Mouse (Mus musculus) T-helper 2 cell (primary cell): ENCODE results near the gene Hagh.

Source experiments
- in situ Hi-C: fragments of 300-600 bp; cut with MboI, MseI; formaldehyde crosslinking; loops from one replicate; pipeline ENCODE4 v1.15.1; 2025; ENCODE audit warnings: high pct_unique_total_duplicates

Hagh gene

GRCm38 (mm10) chr17:24902671-24903474 is 62.9 kb downstream of the Hagh start:
- in situ Hi-C loops, result no loop called here

DNA sequence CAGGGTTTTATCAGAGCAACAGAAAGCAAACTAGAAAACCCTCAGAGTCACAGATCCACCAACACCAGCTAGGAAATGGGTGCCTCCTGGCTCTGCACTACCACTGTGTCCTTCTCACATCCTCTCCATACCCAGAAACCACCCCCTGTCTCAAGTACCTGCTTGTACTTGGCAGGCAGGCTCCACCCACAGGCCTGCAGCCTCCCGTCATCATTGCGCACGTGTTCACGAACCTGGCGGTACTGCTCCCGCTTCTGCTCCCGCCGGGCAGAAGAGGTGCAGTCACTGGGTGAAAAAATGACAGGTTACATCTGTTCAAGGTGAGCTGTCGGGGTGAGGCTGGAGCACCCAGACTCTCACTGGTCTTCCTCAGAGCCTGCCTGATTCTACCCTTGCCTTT is 63.8 kb downstream of the Hagh start:
- in situ Hi-C loops, result no loop called here

GRCm38 (mm10) chr17:24907591-24907990 is 67.6 kb downstream of the Hagh start:
- in situ Hi-C loops, result no loop called here

DNA sequence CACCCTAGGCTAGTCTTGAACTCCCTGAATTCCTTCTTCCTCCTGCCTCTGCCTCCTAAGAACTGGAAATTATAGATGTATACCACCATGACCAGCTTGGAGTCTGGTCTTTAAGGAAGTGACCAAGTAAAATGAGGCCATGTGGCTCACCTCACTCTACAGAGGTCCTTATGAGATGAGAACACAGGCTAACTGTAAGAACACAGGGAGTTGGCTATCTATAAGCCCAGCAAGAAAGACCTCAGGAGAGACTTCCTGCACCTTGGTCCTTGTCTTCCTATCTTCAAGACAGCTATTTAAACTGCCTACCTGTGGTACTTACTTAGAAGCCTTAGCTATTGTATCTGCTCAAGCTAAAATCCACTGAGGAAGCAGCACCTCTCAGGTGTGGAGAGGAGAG is 74.0 kb downstream of the Hagh start:
- in situ Hi-C loops, result no loop called here
